Mouse (Mus musculus) ES-E14 (cell line): ENCODE measurements at regions not wholly inside any gene's neighbourhood (a gene's known extent, or its start where the extent isn't known, plus 50 kb on each side); places are given as distances from the start of the nearest gene placed in this dataset.

ENCODE experiments used
- DNase-seq: peaks from one replicate; pipeline ENCODE4 v3.0.0-alpha.2; 2013; ENCODE audit warnings: low read depth, low spot score
- H3K27ac ChIP-seq: 2 replicates; pipeline ENCODE4 v1.5.1; 2012; ENCODE audit warnings: low read depth, mild to moderate bottlenecking, low read length, moderate library complexity, mixed read lengths; ENCODE audit not compliant: poor library complexity, insufficient read depth, severe bottlenecking
- H3K36me3 ChIP-seq: 2 replicates; pipeline ENCODE4 v1.6.1; 2012; ENCODE audit warnings: mild to moderate bottlenecking, low read length, moderate library complexity, mixed read lengths; ENCODE audit not compliant: control insufficient read depth, poor library complexity, insufficient read depth, severe bottlenecking
- H3K4me1 ChIP-seq, 2 experiments: fragments of 150-350 bp in 1 of 2; sonication (generic) in 1 of 2; 2 replicates each; pipeline ENCODE4 v1.6.1; 2012; ENCODE audit warnings: low read length in 2 of 2, mild to moderate bottlenecking in 1 of 2, mixed read lengths in 1 of 2; ENCODE audit not compliant: control insufficient read depth in 2 of 2, insufficient read depth in 2 of 2, poor library complexity in 1 of 2
- H3K4me3 ChIP-seq, 2 experiments: fragments of 150-350 bp in 1 of 2; sonication (generic) in 1 of 2; 2 replicates each; pipeline ENCODE4 v1.5.1; 2012; ENCODE audit warnings: low read length in 2 of 2, low read depth in 1 of 2, mild to moderate bottlenecking in 1 of 2, mixed read lengths in 1 of 2; ENCODE audit not compliant: insufficient read depth in 1 of 2, poor library complexity in 1 of 2, severe bottlenecking in 1 of 2
- H3K9ac ChIP-seq: 2 replicates; pipeline ENCODE4 v1.6.1; 2012; ENCODE audit warnings: low read depth, mild to moderate bottlenecking, low read length, mixed read lengths; ENCODE audit not compliant: poor library complexity, insufficient read depth, severe bottlenecking
- H3K9me3 ChIP-seq: fragments of 150-350 bp; sonication (generic); 2 replicates; pipeline ENCODE4 v1.6.1; 2012; ENCODE audit warnings: low read depth, mild to moderate bottlenecking, low read length; ENCODE audit not compliant: control insufficient read depth, insufficient read depth
- CHD2 ChIP-seq: IDR thresholded peaks from 2 replicates; pipeline ENCODE4 v1.6.1; 2014; ENCODE audit warnings: mild to moderate bottlenecking, low read depth, low read length, inconsistent platforms
- HCFC1 ChIP-seq: IDR thresholded peaks from 2 replicates; pipeline ENCODE4 v1.6.1; 2012; ENCODE audit warnings: low read length, inconsistent platforms, borderline replicate concordance; ENCODE audit not compliant: insufficient read depth
- MAFK ChIP-seq: IDR thresholded peaks from 2 replicates; pipeline ENCODE4 v1.6.1; 2014; ENCODE audit warnings: mild to moderate bottlenecking, low read depth, low read length, inconsistent platforms; ENCODE audit not compliant: insufficient read depth
- ZC3H11A ChIP-seq: IDR thresholded peaks from 2 replicates; pipeline ENCODE4 v1.6.1; 2012; ENCODE audit warnings: low read depth, mild to moderate bottlenecking, inconsistent platforms, low read length, borderline replicate concordance
- ZNF384 ChIP-seq: IDR thresholded peaks from 2 replicates; pipeline ENCODE4 v1.6.1; 2012; ENCODE audit warnings: low read depth, low read length, inconsistent platforms
- in situ Hi-C, 2 experiments: fragments of 600-800 bp; cut with MboI; formaldehyde crosslinking; loops; one replicate each; pipeline ENCODE4 v1.15.1; 2025; ENCODE audit warnings: low sequenced_read_pairs in 2 of 2, inconsistent platforms in 1 of 2; ENCODE audit not compliant: unreplicated experiment in 2 of 2

DNA sequence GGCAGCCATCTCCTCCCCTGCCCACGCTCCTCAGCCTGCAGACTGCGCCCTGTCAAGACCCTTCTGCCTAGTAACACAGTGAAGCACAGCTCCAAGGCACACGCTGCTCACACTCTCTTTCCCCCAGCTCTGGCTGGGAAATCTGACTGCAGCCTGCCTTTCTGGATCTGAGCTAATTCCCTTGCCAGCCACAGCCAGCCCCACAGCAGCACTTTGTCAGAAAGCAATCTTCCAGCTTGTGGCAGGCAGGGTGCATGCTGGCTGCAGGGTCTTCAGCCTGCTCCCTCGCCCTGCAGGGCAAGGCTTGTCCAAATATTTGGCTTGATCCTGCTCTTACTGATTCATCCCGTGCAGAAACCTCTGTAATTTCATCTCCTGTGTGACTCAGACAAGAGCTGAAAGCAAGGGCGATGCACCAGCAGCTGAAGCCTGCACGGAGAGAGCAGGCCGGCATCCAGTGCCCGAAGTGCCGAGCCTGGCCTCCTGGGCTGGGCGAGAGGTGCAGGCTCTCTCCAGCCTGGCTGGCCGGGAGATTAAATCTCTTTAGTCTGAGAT lies 70.4 kb upstream of the Mef2a start:
- no peak overlapping the region for H3K27ac ChIP-seq
- H3K36me3 ChIP-seq, result no peaks in the 10 kb centered on the region
- no peak for TF ChIP-seq MAFK
- TF ChIP-seq ZNF384, result no peak
- TF ChIP-seq CHD2, result no peak
- no peak for TF ChIP-seq HCFC1
- TF ChIP-seq ZC3H11A, result no peak
- no peak overlapping the region for H3K9ac ChIP-seq
- H3K9me3 ChIP-seq, result no peaks in the 10 kb centered on the region
- in situ Hi-C loops, result no loop called here
- no peak for DNase-seq
- no peaks in the 10 kb centered on the region for H3K4me1 ChIP-seq
- no peak overlapping the region for H3K4me3 ChIP-seq

DNA sequence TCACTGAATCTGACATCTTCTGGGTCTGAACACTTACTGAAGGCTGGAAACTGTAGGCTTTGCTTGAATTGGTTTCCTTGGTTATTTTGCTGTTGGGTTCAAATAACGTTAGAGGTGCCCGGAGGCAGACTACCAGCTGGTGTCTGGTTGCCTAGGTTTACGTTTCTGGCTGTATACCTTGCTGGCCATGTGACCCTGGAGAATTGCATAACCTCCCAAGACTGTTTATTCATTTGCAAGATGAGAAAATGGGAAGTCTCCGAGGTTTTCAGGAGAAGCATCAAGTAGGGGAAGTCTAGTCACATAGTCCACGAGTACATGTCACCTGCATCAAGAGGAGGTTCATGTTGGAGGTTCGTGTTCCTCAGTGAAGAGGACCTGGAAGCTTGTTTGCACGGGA lies 69.6 kb upstream of the Mef2a start:
- H3K36me3 ChIP-seq, result no peaks in the 10 kb centered on the region
- DNase-seq, result no peak
- no peak overlapping the region for H3K9ac ChIP-seq
- no peaks in the 10 kb centered on the region for H3K9me3 ChIP-seq
- H3K4me3 ChIP-seq, result no peak overlapping the region
- no peak for TF ChIP-seq ZNF384
- no peak for TF ChIP-seq CHD2
- TF ChIP-seq ZC3H11A, result no peak
- TF ChIP-seq MAFK, result no peak
- TF ChIP-seq HCFC1, result no peak
- H3K27ac ChIP-seq, result no peak overlapping the region
- H3K4me1 ChIP-seq, result no peaks in the 10 kb centered on the region
- in situ Hi-C loops, result no loop called here

DNA sequence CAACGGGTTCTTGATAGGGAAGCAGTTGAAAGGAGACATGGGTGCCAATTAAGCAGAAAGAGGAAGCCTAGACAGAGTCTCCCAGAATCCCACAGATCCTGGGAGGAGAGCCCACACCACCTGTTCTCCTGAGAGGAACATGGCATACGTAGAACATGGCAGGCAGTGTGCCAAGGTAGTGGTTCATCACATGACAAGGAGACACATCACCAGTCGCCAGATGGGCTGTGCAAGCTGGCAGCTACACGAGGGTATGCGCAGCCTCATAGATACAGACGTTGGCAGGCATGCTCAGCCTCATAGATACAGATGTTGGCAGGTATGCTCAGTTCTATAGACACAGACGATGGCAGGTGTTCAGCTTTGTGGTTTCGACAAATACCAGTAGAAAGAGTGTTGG lies 68.1 kb upstream of the Mef2a start:
- H3K36me3 ChIP-seq, result no peaks in the 10 kb centered on the region
- TF ChIP-seq CHD2, result no peak
- no peak for TF ChIP-seq MAFK
- TF ChIP-seq HCFC1, result no peak
- in situ Hi-C loops, result no loop called here
- H3K27ac ChIP-seq, result no peak overlapping the region
- no peak overlapping the region for H3K9ac ChIP-seq
- DNase-seq, result no peak
- no peaks in the 10 kb centered on the region for H3K9me3 ChIP-seq
- no peaks in the 10 kb centered on the region for H3K4me1 ChIP-seq
- no peak overlapping the region for H3K4me3 ChIP-seq

DNA sequence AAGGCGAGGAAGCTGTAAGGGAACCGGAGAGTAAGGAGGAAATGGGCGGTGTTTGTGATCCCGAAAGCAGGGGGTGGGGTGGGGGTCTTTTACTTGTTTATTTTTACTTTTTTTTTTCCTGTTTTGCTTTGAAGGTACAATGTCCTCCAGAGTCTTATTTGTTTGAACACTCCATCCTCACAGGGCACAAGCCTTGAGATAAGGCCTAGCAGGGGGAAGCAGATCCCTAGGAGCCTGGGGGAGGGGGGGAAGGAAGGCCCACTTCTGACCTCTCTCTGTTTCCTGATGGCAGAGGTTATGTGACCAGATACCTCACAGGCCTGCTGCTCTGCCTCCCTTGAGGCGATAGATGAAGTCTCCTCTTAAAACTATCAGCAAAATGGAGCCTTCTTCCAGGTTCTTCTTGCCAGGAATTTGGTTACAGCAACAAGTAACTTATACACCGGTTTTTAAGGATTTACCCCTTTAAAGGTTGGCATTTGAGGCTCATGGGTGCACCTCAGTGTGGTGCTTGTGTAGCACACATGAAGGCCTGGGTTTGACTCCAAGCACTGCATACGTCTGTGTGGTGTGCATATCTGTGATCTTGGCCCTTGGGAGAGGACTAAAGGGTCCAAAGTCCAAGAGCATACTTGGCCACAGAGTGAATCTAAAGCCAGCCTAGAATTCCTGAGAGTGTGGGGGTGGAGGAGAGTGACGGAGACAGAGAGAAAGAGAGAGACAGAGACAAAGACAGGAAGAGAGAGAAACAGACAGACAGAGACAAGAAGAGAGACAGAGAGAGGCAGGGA lies 64.8 kb upstream of the Mef2a start:
- Histone ChIP-seq H3K27ac (no peak overlapping the region), H3K36me3 (no peaks in the 10 kb centered on the region), H3K4me3 (no peak overlapping the region), H3K9ac (no peak overlapping the region), H3K9me3 (no peaks in the 10 kb centered on the region), H3K4me1 (no peaks in the 10 kb centered on the region)
- no peak for TF ChIP-seq ZNF384
- TF ChIP-seq CHD2, result no peak
- no peak for TF ChIP-seq HCFC1
- TF ChIP-seq ZC3H11A, result no peak
- TF ChIP-seq MAFK, result no peak
- in situ Hi-C loops, result no loop called here
- no peak for DNase-seq

DNA sequence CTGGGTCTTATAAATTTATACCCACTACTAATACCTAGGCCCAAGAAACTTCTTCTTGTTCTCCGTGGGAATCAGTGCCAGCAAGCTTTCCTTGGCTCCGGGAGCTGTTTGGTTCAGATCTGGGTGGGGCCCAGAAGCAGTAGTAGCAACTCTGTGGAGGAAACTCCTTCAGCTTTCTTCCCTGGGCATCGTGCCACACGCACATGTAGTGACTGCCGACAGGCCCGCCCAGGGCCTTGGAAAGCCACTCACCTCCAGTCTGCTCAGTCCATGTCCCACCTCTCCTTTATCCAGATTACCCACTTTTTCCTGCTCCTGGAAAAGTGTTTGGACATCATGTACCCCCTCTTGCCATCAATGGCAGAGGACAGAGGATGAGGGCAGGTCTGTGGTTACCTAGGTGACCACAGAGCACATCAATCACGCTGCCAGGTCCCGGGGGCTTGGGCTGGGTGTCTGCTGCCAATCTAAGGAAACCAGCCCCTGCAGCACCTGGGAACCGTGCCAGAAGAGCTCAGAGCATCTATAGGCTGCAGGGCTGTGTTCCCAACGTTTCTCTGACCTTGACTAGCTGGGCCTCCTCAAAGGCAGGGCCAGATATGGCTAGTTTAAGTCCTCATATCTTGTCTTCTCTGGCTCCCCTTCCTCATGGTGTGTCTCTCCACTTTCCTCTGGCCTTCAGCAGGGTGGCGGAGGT lies 63.1 kb upstream of the Mef2a start:
- no peak for DNase-seq
- Histone ChIP-seq H3K27ac (no peak overlapping the region), H3K4me3 (no peak overlapping the region), H3K9me3 (no peaks in the 10 kb centered on the region), H3K4me1 (no peaks in the 10 kb centered on the region), H3K9ac (no peak overlapping the region), H3K36me3 (no peaks in the 10 kb centered on the region)
- TF ChIP-seq ZC3H11A, result no peak
- no peak for TF ChIP-seq MAFK
- no peak for TF ChIP-seq HCFC1
- TF ChIP-seq ZNF384, result no peak
- no peak for TF ChIP-seq CHD2
- in situ Hi-C loops, result no loop called here
